Mouse (Mus musculus): ENCODE results near the gene Acsl6. TPM values are rescaled to one million over a fixed set of nuclear protein-coding genes. Genes with fewer than 3 reads are reported as not detected.
A peak's percentile ranks its signal among the peaks of the same experiment; 100 is the strongest.
"Not testable (repeated sequence)": the region's sequence is repeated elsewhere in the genome, so short reads cannot be mapped to it uniquely, and the experiment has no call there.

Gene Acsl6
- polyA plus RNA-seq, 1 experiment from 2014 or later = 0.28 TPM

GRCm38 (mm10) chr11:54398058-54398457, 94.5 kb downstream of the Acsl6 start:
- ATAC-seq (ENCODE audit: insufficient number of reproducible peaks, insufficient read depth, low FRiP score, low read depth) = no peak
- H3K4me3 ChIP-seq (ENCODE audit: control insufficient read depth in 1 of 2, insufficient read depth in 1 of 2, low read depth in 1 of 2, low read length in 2 of 2) = no peak overlapping the region
- no peaks in the 10 kb centered on the region for H3K4me1 ChIP-seq (ENCODE audit: control insufficient read depth in 2 of 2, insufficient read depth in 2 of 2, low read length in 2 of 2)
- WGBS = 65% methylated on average over 4 of the region's 4 CpGs
- H3K27ac ChIP-seq (replicated peaks in 1 of 2; ENCODE audit: control insufficient read depth in 1 of 2, insufficient read depth in 1 of 2, low read depth in 2 of 2, low read length in 2 of 2) = no peak overlapping the region
- no peaks in the 10 kb centered on the region for H3K27me3 ChIP-seq (ENCODE audit: control insufficient read depth, insufficient read depth, low read length)
- no peak overlapping the region for H3K4me2 ChIP-seq (ENCODE audit: low read length)
- H3K36me3 ChIP-seq (ENCODE audit: control insufficient read depth, insufficient read depth, low read length) = no peaks in the 10 kb centered on the region
- no peak overlapping the region for H3K9ac ChIP-seq (ENCODE audit: low read length)
- H3K9me3 ChIP-seq (ENCODE audit: control insufficient read depth, low read length) = no peaks in the 10 kb centered on the region

GRCm38 (mm10) chr11:54400803-54401202, 97.2 kb downstream of the Acsl6 start:
- H3K4me3 ChIP-seq (ENCODE audit: control insufficient read depth in 1 of 2, insufficient read depth in 1 of 2, low read depth in 1 of 2, low read length in 2 of 2); H3K9me3 ChIP-seq (ENCODE audit: control insufficient read depth, low read length); H3K27me3 ChIP-seq (ENCODE audit: control insufficient read depth, insufficient read depth, low read length); H3K4me1 ChIP-seq (ENCODE audit: control insufficient read depth in 2 of 2, insufficient read depth in 2 of 2, low read length in 2 of 2); ATAC-seq (ENCODE audit: insufficient number of reproducible peaks, insufficient read depth, low FRiP score, low read depth); H3K27ac ChIP-seq (replicated peaks in 1 of 2; ENCODE audit: control insufficient read depth in 1 of 2, insufficient read depth in 1 of 2, low read depth in 2 of 2, low read length in 2 of 2); H3K4me2 ChIP-seq (ENCODE audit: low read length); H3K9ac ChIP-seq (ENCODE audit: low read length); H3K36me3 ChIP-seq (ENCODE audit: control insufficient read depth, insufficient read depth, low read length): not testable (repeated sequence)
- 89% methylated on average over 20 of the region's 20 CpGs for WGBS

GRCm38 (mm10) chr11:54404885-54405284, 101.3 kb downstream of the Acsl6 start:
- no peaks in the 10 kb centered on the region for H3K9me3 ChIP-seq (ENCODE audit: control insufficient read depth, low read length)
- no peaks in the 10 kb centered on the region for H3K36me3 ChIP-seq (ENCODE audit: control insufficient read depth, insufficient read depth, low read length)
- H3K27ac ChIP-seq (replicated peaks in 1 of 2; ENCODE audit: control insufficient read depth in 1 of 2, insufficient read depth in 1 of 2, low read depth in 2 of 2, low read length in 2 of 2) = no peak overlapping the region
- no peak overlapping the region for H3K4me2 ChIP-seq (ENCODE audit: low read length)
- no peak overlapping the region for H3K9ac ChIP-seq (ENCODE audit: low read length)
- 66% methylated on average over 4 of the region's 4 CpGs for WGBS
- no peaks in the 10 kb centered on the region for H3K4me1 ChIP-seq (ENCODE audit: control insufficient read depth in 2 of 2, insufficient read depth in 2 of 2, low read length in 2 of 2)
- no peaks in the 10 kb centered on the region for H3K27me3 ChIP-seq (ENCODE audit: control insufficient read depth, insufficient read depth, low read length)
- no peak for ATAC-seq (ENCODE audit: insufficient number of reproducible peaks, insufficient read depth, low FRiP score, low read depth)
- no peak overlapping the region for H3K4me3 ChIP-seq (ENCODE audit: control insufficient read depth in 1 of 2, insufficient read depth in 1 of 2, low read depth in 1 of 2, low read length in 2 of 2)

GRCm38 (mm10) chr11:54406930-54407546, 103.4 kb downstream of the Acsl6 start:
- no peak overlapping the region for H3K9ac ChIP-seq (ENCODE audit: low read length)
- H3K9me3 ChIP-seq (ENCODE audit: control insufficient read depth, low read length) = no peaks in the 10 kb centered on the region
- WGBS = 60% methylated on average over 4 of the region's 4 CpGs
- ATAC-seq (ENCODE audit: insufficient number of reproducible peaks, insufficient read depth, low FRiP score, low read depth) = no peak
- H3K4me2 ChIP-seq (ENCODE audit: low read length) = no peak overlapping the region
- H3K36me3 ChIP-seq (ENCODE audit: control insufficient read depth, insufficient read depth, low read length) = no peaks in the 10 kb centered on the region
- no peaks in the 10 kb centered on the region for H3K27me3 ChIP-seq (ENCODE audit: control insufficient read depth, insufficient read depth, low read length)
- no peak overlapping the region for H3K4me3 ChIP-seq (ENCODE audit: control insufficient read depth in 1 of 2, insufficient read depth in 1 of 2, low read depth in 1 of 2, low read length in 2 of 2)
- H3K4me1 ChIP-seq (ENCODE audit: control insufficient read depth in 2 of 2, insufficient read depth in 2 of 2, low read length in 2 of 2) = no peaks in the 10 kb centered on the region
- no peak overlapping the region for H3K27ac ChIP-seq (replicated peaks in 1 of 2; ENCODE audit: control insufficient read depth in 1 of 2, insufficient read depth in 1 of 2, low read depth in 2 of 2, low read length in 2 of 2)

GRCm38 (mm10) chr11:54410612-54411011, 107.0 kb downstream of the Acsl6 start:
- no peak overlapping the region for H3K9ac ChIP-seq (ENCODE audit: low read length)
- H3K36me3 ChIP-seq (ENCODE audit: control insufficient read depth, insufficient read depth, low read length) = no peaks in the 10 kb centered on the region
- no peak for ATAC-seq (ENCODE audit: insufficient number of reproducible peaks, insufficient read depth, low FRiP score, low read depth)
- H3K9me3 ChIP-seq (ENCODE audit: control insufficient read depth, low read length) = no peaks in the 10 kb centered on the region
- peaks cover 3 to 4% of the 10 kb centered on the region in 2 experiments; a peak in 3 of 4 replicates for H3K4me1 ChIP-seq (ENCODE audit: control insufficient read depth in 2 of 2, insufficient read depth in 2 of 2, low read length in 2 of 2)
- H3K4me3 ChIP-seq (ENCODE audit: control insufficient read depth in 1 of 2, insufficient read depth in 1 of 2, low read depth in 1 of 2, low read length in 2 of 2) = no peak overlapping the region
- H3K4me2 ChIP-seq (ENCODE audit: low read length) = no peak overlapping the region
- no peaks in the 10 kb centered on the region for H3K27me3 ChIP-seq (ENCODE audit: control insufficient read depth, insufficient read depth, low read length)
- H3K27ac ChIP-seq (replicated peaks in 1 of 2; ENCODE audit: control insufficient read depth in 1 of 2, insufficient read depth in 1 of 2, low read depth in 2 of 2, low read length in 2 of 2) = no peak overlapping the region

DNA sequence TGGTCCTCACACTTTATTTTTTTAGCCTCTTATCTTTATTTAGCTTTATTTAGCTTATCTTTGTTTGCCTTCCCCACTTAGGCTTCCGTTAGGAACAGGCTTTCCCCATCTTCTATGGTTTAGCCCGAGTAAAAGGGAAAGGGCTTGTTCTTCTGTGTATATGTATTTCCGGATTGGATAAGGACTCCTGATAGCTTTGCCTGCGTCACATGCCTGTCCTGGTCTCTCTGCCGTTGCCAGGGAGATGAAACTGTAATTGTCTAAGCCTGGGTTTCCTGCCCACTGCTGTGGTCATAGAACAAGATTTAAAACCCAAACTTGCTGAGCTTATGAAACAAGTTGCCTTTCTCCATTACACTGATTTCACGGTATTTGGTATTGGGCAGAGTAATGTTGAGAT, 109.4 kb downstream of the Acsl6 start:
- Histone ChIP-seq H3K36me3 (ENCODE audit: control insufficient read depth, insufficient read depth, low read length) (no peaks in the 10 kb centered on the region), H3K27me3 (ENCODE audit: control insufficient read depth, insufficient read depth, low read length) (no peaks in the 10 kb centered on the region), H3K4me2 (ENCODE audit: low read length) (peak overlapping the region; percentile 39), H3K9ac (ENCODE audit: low read length) (no peak overlapping the region), H3K27ac (replicated peaks in 1 of 2; ENCODE audit: control insufficient read depth in 1 of 2, insufficient read depth in 1 of 2, low read depth in 2 of 2, low read length in 2 of 2) (no peak overlapping the region), H3K4me3 (ENCODE audit: control insufficient read depth in 1 of 2, insufficient read depth in 1 of 2, low read depth in 1 of 2, low read length in 2 of 2) (no peak overlapping the region), H3K4me1 (ENCODE audit: control insufficient read depth in 2 of 2, insufficient read depth in 2 of 2, low read length in 2 of 2) (peaks cover 3 to 4% of the 10 kb centered on the region in 2 experiments; a peak in 3 of 4 replicates), H3K9me3 (ENCODE audit: control insufficient read depth, low read length) (no peaks in the 10 kb centered on the region)
- 12% methylated on average over 6 of the region's 6 CpGs for WGBS
- ATAC-seq (ENCODE audit: insufficient number of reproducible peaks, insufficient read depth, low FRiP score, low read depth) = peak; percentile 66

Other genes starting within 250 kb of the Acsl6 start
- 11.5 and 14.6 TPM in 2 replicates for gene Pdlim4, start 234.8 kb upstream of the Acsl6 start, polyA plus RNA-seq (2014; fragmentation: Nextera tagmentation; extraction: Ambion mirVana)
- gene P4ha2, start 203.7 kb upstream of the Acsl6 start, polyA plus RNA-seq (2014; fragmentation: Nextera tagmentation; extraction: Ambion mirVana) = 40.3 and 40.6 TPM in 2 replicates
- not detected in 2 replicates for gene Csf2, start 54.1 kb upstream of the Acsl6 start, polyA plus RNA-seq (2014; fragmentation: Nextera tagmentation; extraction: Ambion mirVana)
- not detected in 2 replicates for gene Il3, start 36.5 kb upstream of the Acsl6 start, polyA plus RNA-seq (2014; fragmentation: Nextera tagmentation; extraction: Ambion mirVana)
- not detected in 2 replicates for gene Meikin, start 66.9 kb downstream of the Acsl6 start, polyA plus RNA-seq (2014; fragmentation: Nextera tagmentation; extraction: Ambion mirVana)
- 9.9 and 11.0 TPM in 2 replicates for gene Fnip1, start 134.4 kb downstream of the Acsl6 start, polyA plus RNA-seq (2014; fragmentation: Nextera tagmentation; extraction: Ambion mirVana)
- gene Rapgef6, start 219.0 kb downstream of the Acsl6 start, polyA plus RNA-seq (2014; fragmentation: Nextera tagmentation; extraction: Ambion mirVana) = 26.7 and 26.9 TPM in 2 replicates

Measured in heart, embryonic 14.5 days (tissue).